Mouse (Mus musculus) liver, adult 2 months (tissue): ENCODE measurements around the gene Gm20388. TPM values are rescaled to one million over a fixed set of nuclear protein-coding genes. Genes with fewer than 3 reads are reported as not detected.

Experiments
- DNase-seq: peaks from one replicate; pipeline ENCODE4 v3.0.0-alpha.2; 2011; ENCODE audit warnings: low read depth, low spot score; ENCODE audit errors: extremely low read depth
- H3K27ac ChIP-seq: fragments of 200-500 bp; replicated peaks from 2 replicates; pipeline ENCODE4 v1.5.1; 2012; ENCODE audit warnings: low read depth, mild to moderate bottlenecking, control low read depth, inconsistent platforms, low read length; ENCODE audit not compliant: insufficient read depth
- H3K27me3 ChIP-seq: fragments of 200-500 bp; 2 replicates; pipeline ENCODE4 v1.6.1; 2012; ENCODE audit warnings: mild to moderate bottlenecking, moderate library complexity, low read length, inconsistent platforms; ENCODE audit not compliant: control insufficient read depth, insufficient read depth
- H3K36me3 ChIP-seq: fragments of 200-500 bp; 2 replicates; pipeline ENCODE4 v1.6.1; 2012; ENCODE audit warnings: low read length, inconsistent platforms; ENCODE audit not compliant: control insufficient read depth, insufficient read depth
- H3K4me1 ChIP-seq: fragments of 200-500 bp; 2 replicates; pipeline ENCODE4 v1.6.1; 2011; ENCODE audit warnings: low read length; ENCODE audit not compliant: control insufficient read depth, insufficient read depth
- H3K4me3 ChIP-seq: fragments of 200-500 bp; 2 replicates; pipeline ENCODE4 v1.5.1; 2011; ENCODE audit warnings: low read depth, mild to moderate bottlenecking, control low read depth, low read length, moderate library complexity; ENCODE audit not compliant: insufficient read depth
- H3K79me2 ChIP-seq: fragments of 200-500 bp; 2 replicates; pipeline ENCODE4 v1.6.1; 2012; ENCODE audit warnings: inconsistent platforms, mild to moderate bottlenecking, low read length, moderate library complexity; ENCODE audit not compliant: control insufficient read depth, insufficient read depth
- H3K9ac ChIP-seq: fragments of 200-500 bp; 2 replicates; pipeline ENCODE4 v1.6.1; 2012; ENCODE audit warnings: low read depth, mild to moderate bottlenecking, control low read depth, inconsistent platforms, low read length
- CTCF ChIP-seq: fragments of 200-500 bp; IDR thresholded peaks from 2 replicates; pipeline ENCODE4 v1.5.1; 2011; ENCODE audit warnings: low read depth, low read length, control low read depth
- POLR2A ChIP-seq: fragments of 200-500 bp; IDR thresholded peaks from 2 replicates; pipeline ENCODE4 v1.6.1; 2011; ENCODE audit warnings: low read length, control low read depth; ENCODE audit not compliant: insufficient read depth; ENCODE audit errors: extremely low read depth
- WGBS: fragments of 180-500 bp; shearing (Covaris S2); methylation state at CpG from one replicate; pipeline ENCODE4 v1.1.7; 2018; 5-methylcytosine and 5-hydroxymethylcytosine counted together
- polyA plus RNA-seq: library from polyadenylated mRNA; depleted of rRNA; stranded (reverse); fragments of >200 nt; gene quantifications from 2 replicates; pipeline ENCODE4 v1.2.3, GENCODE M21; 2012
- total RNA-seq: library from RNA; depleted of rRNA; stranded (reverse); fragments of >200 nt; gene quantifications from 2 replicates; pipeline ENCODE4 v1.2.3, GENCODE M21; 2014

The Gm20388 gene
- total and polyA plus RNA-seq, 2 experiments, result 6.4 to 19.9 TPM

DNA sequence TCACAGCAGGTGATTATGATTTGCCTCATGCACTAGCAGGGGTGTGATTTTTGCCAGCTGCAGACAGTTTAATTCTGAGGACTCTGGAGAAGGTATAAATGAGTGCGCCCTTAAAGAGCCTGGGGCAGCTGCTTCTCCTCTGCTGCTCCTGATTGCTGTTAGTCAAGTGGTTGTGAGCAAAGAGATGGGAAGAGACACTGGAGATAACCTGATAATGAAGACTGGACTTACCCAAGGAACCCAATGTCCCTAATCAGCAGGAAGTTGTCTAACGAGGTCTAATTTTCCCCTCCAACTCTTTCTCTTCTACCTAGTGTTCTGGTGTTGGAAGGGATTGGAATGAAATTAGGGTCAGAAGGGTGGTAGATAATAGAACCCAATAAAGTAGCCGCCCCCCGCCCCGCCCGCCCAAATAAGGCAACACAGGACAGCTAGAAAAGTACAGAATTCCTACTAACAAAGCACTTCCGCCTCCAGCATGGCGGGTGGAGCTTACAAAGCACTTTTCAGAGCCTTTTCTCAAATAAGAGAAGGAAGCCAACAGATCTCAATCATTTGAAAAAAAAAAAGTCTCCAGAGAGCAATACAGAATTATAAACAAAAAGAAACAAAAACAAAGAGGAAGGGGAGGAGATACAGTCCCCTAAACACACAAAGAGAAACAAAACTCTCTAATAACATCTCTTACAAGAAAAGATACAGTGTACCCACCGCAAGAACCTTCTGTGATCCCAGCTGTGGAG is 3944.3 kb downstream of the Gm20388 start:
- Histone ChIP-seq H3K9ac (no peak overlapping the region), H3K4me1 (0 out of 2 replicates have a peak, but pooled peaks cover 4% of the 10 kb centered on the region), H3K27me3 (no peaks in the 10 kb centered on the region), H3K79me2 (no peaks in the 10 kb centered on the region), H3K36me3 (no peaks in the 10 kb centered on the region), H3K4me3 (no peak overlapping the region), H3K27ac (no peak overlapping the region)
- TF ChIP-seq POLR2A, result no peak
- TF ChIP-seq CTCF, result no peak
- 91% methylated on average over 9 of the region's 9 CpGs for WGBS
- DNase-seq, result no peak

DNA sequence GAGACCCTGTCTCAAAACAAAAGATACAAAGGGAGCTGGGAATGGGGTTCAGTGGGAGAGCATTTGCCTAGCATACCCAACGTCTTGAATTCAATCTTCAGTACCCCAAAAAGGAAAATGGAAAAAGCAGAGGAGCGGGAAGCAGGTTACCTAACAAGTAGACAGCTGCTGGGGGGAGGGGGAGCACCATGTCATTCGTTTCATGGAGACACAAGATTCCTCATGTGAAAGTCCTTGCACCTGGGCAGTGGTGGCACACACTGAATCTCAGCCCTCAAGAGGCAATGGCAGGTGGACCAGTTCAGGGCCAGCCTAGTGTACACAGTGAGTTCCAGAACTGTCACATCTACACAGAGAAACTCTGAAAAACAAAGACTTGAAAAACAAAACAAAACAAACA is 3946.7 kb downstream of the Gm20388 start:
- no peak overlapping the region for H3K9ac ChIP-seq
- 0 out of 2 replicates have a peak, but pooled peaks cover 4% of the 10 kb centered on the region for H3K4me1 ChIP-seq
- H3K27ac ChIP-seq, result no peak overlapping the region
- no peak for TF ChIP-seq CTCF
- TF ChIP-seq POLR2A, result no peak
- no peak for DNase-seq
- no peaks in the 10 kb centered on the region for H3K79me2 ChIP-seq
- H3K4me3 ChIP-seq, result no peak overlapping the region
- H3K36me3 ChIP-seq, result no peaks in the 10 kb centered on the region
- H3K27me3 ChIP-seq, result no peaks in the 10 kb centered on the region
- WGBS, result 91% methylated on average over 3 of the region's 3 CpGs

DNA sequence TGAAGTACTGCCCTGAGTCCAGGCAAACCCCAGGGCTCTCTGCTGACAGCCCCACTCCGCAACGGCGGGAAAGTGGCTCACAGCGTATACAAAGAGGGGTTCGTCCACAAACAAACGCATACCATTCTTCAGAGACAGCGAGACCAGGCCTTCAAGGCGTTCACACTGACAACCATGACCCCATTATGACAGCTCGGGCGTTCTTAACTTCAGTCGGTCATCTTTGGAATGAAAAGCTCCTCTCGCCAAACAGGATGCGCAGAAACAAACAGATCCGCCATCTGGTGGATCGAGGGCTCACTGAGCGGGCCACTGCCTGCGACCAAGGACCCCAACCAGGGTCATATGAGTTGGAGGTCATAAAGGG is 3947.9 kb downstream of the Gm20388 start:
- peak overlapping the region; percentile 79 for H3K4me3 ChIP-seq
- H3K27me3 ChIP-seq, result no peaks in the 10 kb centered on the region
- peak overlapping the region; percentile 66 for H3K9ac ChIP-seq
- H3K27ac ChIP-seq, result no peak overlapping the region
- 5% methylated on average over 17 of the region's 17 CpGs for WGBS
- no peak for TF ChIP-seq POLR2A
- no peak for TF ChIP-seq CTCF
- H3K36me3 ChIP-seq, result no peaks in the 10 kb centered on the region
- no peak for DNase-seq
- H3K4me1 ChIP-seq, result 0 out of 2 replicates have a peak, but pooled peaks cover 4% of the 10 kb centered on the region
- no peaks in the 10 kb centered on the region for H3K79me2 ChIP-seq

- TF ChIP-seq CTCF (peak; percentile 34; the same call in 1 of the 2 replicates), POLR2A (no peak)
- DNase-seq, result peak; percentile 66
- peak overlapping the region; percentile 79 for H3K4me3 ChIP-seq
- H3K79me2 ChIP-seq, result no peaks in the 10 kb centered on the region
- no peak overlapping the region for H3K27ac ChIP-seq
- H3K36me3 ChIP-seq, result no peaks in the 10 kb centered on the region
- 0 out of 2 replicates have a peak, but pooled peaks cover 4% of the 10 kb centered on the region for H3K4me1 ChIP-seq
- under 1% methylated on average over 79 of the region's 79 CpGs for WGBS
- peaks cover 3% of the 10 kb centered on the region; the same call in 1 of the 2 replicates for H3K27me3 ChIP-seq
- H3K9ac ChIP-seq, result peak overlapping the region; percentile 66
Observed at GRCm38 (mm10) chr8:123858941-123859647, 3948.5 kb downstream of the Gm20388 start.

- 0 out of 2 replicates have a peak, but pooled peaks cover 4% of the 10 kb centered on the region for H3K4me1 ChIP-seq
- H3K4me3 ChIP-seq, result peak within 1 kb of the TSS; percentile 79
- H3K9ac ChIP-seq, result peak within 1 kb of the TSS; percentile 70
- H3K27me3 ChIP-seq, result peaks cover 3% of the 10 kb centered on the region; the same call in 1 of the 2 replicates
- WGBS, result 2% methylated on average over 48 of the region's 48 CpGs
- H3K36me3 ChIP-seq, result no peaks in the 10 kb centered on the region
- TF ChIP-seq POLR2A (no peak), CTCF (no peak)
- no peak for DNase-seq
- H3K27ac ChIP-seq, result no peak within 1 kb of the TSS
- no peaks in the 10 kb centered on the region for H3K79me2 ChIP-seq
Observed at GRCm38 (mm10) chr8:123859648-123860259, 3949.1 kb downstream of the Gm20388 start, which contains the start of gene Ccsap. TSS of gene Ccsap (minus strand) at chr8:123860209.
